Mouse (Mus musculus): ENCODE measurements around the gene Phactr4. TPM values are rescaled to one million over a fixed set of nuclear protein-coding genes. Genes with fewer than 3 reads are reported as not detected.
A peak's percentile ranks its signal among the peaks of the same experiment; 100 is the strongest.

The Phactr4 gene
- polyA plus RNA-seq (2015; fragmentation: Nextera tagmentation; extraction: Ambion mirVana) = 20.1 and 20.8 TPM in 2 replicates

- Histone ChIP-seq H3K4me1 (replicated peaks; ENCODE audit: control insufficient read depth, insufficient read depth, low read length) (peaks cover 15% of the 10 kb centered on the region), H3K4me2 (ENCODE audit: low read depth, low read length) (peak within 1 kb of the TSS; percentile 72), H3K9ac (ENCODE audit: low read length) (peak within 1 kb of the TSS; percentile 91), H3K27me3 (ENCODE audit: control insufficient read depth, insufficient read depth, low read depth, low read length) (no peaks in the 10 kb centered on the region), H3K27ac (ENCODE audit: low read length) (peak within 1 kb of the TSS; percentile 99), H3K9me3 (ENCODE audit: control insufficient read depth, low read length) (no peaks in the 10 kb centered on the region), H3K36me3 (ENCODE audit: control insufficient read depth, insufficient read depth, low read length) (no peaks in the 10 kb centered on the region), H3K4me3 (ENCODE audit: low read length) (peak within 1 kb of the TSS; percentile 84)
- ATAC-seq (ENCODE audit: low read depth) = peak; percentile 99
- under 1% methylated on average over 63 of the region's 73 CpGs for WGBS
Observed at GRCm38 (mm10) chr4:132421923-132422782, at the start of gene Phactr4. Phactr4 (minus strand) TSS chr4:132422489.

- no peaks in the 10 kb centered on the region for H3K36me3 ChIP-seq (ENCODE audit: control insufficient read depth, insufficient read depth, low read length)
- H3K4me3 ChIP-seq (ENCODE audit: low read length) = no peak overlapping the region
- WGBS = 10% methylated on average over 3 of the region's 3 CpGs
- no peaks in the 10 kb centered on the region for H3K4me1 ChIP-seq (replicated peaks; ENCODE audit: control insufficient read depth, insufficient read depth, low read length)
- no peaks in the 10 kb centered on the region for H3K9me3 ChIP-seq (ENCODE audit: control insufficient read depth, low read length)
- no peak overlapping the region for H3K4me2 ChIP-seq (ENCODE audit: low read depth, low read length)
- no peaks in the 10 kb centered on the region for H3K27me3 ChIP-seq (ENCODE audit: control insufficient read depth, insufficient read depth, low read depth, low read length)
- H3K9ac ChIP-seq (ENCODE audit: low read length) = no peak overlapping the region
- H3K27ac ChIP-seq (ENCODE audit: low read length) = no peak overlapping the region
- no peak for ATAC-seq (ENCODE audit: low read depth)
Observed at GRCm38 (mm10) chr4:132469873-132470272, 47.6 kb upstream of the Phactr4 start.

GRCm38 (mm10) chr4:132464255-132464613, 41.9 kb upstream of the Phactr4 start:
- WGBS = under 1% methylated on average over 5 of the region's 5 CpGs
- Histone ChIP-seq H3K36me3 (ENCODE audit: control insufficient read depth, insufficient read depth, low read length) (peaks cover 9% of the 10 kb centered on the region), H3K27ac (ENCODE audit: low read length) (no peak overlapping the region), H3K4me1 (replicated peaks; ENCODE audit: control insufficient read depth, insufficient read depth, low read length) (peaks cover 13% of the 10 kb centered on the region), H3K4me3 (ENCODE audit: low read length) (peak overlapping the region; percentile 77), H3K9me3 (ENCODE audit: control insufficient read depth, low read length) (no peaks in the 10 kb centered on the region), H3K27me3 (ENCODE audit: control insufficient read depth, insufficient read depth, low read depth, low read length) (no peaks in the 10 kb centered on the region), H3K4me2 (ENCODE audit: low read depth, low read length) (peak overlapping the region; percentile 72), H3K9ac (ENCODE audit: low read length) (peak overlapping the region; percentile 47)
- ATAC-seq (ENCODE audit: low read depth) = peak; percentile 16

GRCm38 (mm10) chr4:132463430-132464254, 41.4 kb upstream of the Phactr4 start, which contains the start of gene Med18:
Med18 (minus strand) TSS chr4:132463921.
- H3K9me3 ChIP-seq (ENCODE audit: control insufficient read depth, low read length) = no peaks in the 10 kb centered on the region
- peak within 1 kb of the TSS; percentile 72 for H3K4me2 ChIP-seq (ENCODE audit: low read depth, low read length)
- ATAC-seq (ENCODE audit: low read depth) = peak; percentile 94
- H3K27me3 ChIP-seq (ENCODE audit: control insufficient read depth, insufficient read depth, low read depth, low read length) = no peaks in the 10 kb centered on the region
- peaks cover 12% of the 10 kb centered on the region for H3K36me3 ChIP-seq (ENCODE audit: control insufficient read depth, insufficient read depth, low read length)
- H3K4me3 ChIP-seq (ENCODE audit: low read length) = peak within 1 kb of the TSS; percentile 77
- H3K9ac ChIP-seq (ENCODE audit: low read length) = peak within 1 kb of the TSS; percentile 83
- whole genome bisulfite sequencing = under 1% methylated on average over 44 of the region's 44 CpGs
- H3K27ac ChIP-seq (ENCODE audit: low read length) = peak within 1 kb of the TSS; percentile 48
- H3K4me1 ChIP-seq (replicated peaks; ENCODE audit: control insufficient read depth, insufficient read depth, low read length) = peaks cover 13% of the 10 kb centered on the region

- Histone ChIP-seq H3K27me3 (ENCODE audit: control insufficient read depth, insufficient read depth, low read depth, low read length) (no peaks in the 10 kb centered on the region), H3K4me1 (replicated peaks; ENCODE audit: control insufficient read depth, insufficient read depth, low read length) (peaks cover 13% of the 10 kb centered on the region), H3K27ac (ENCODE audit: low read length) (no peak overlapping the region), H3K36me3 (ENCODE audit: control insufficient read depth, insufficient read depth, low read length) (peaks cover 15% of the 10 kb centered on the region), H3K9ac (ENCODE audit: low read length) (peak overlapping the region; percentile 83), H3K4me3 (ENCODE audit: low read length) (peak overlapping the region; percentile 77), H3K9me3 (ENCODE audit: control insufficient read depth, low read length) (no peaks in the 10 kb centered on the region), H3K4me2 (ENCODE audit: low read depth, low read length) (peak overlapping the region; percentile 72)
- 2% methylated on average over 11 of the region's 11 CpGs for WGBS
- ATAC-seq (ENCODE audit: low read depth) = no peak
Observed at GRCm38 (mm10) chr4:132462836-132463235, 40.5 kb upstream of the Phactr4 start.

- no peak for ATAC-seq (ENCODE audit: low read depth)
- Histone ChIP-seq H3K9me3 (ENCODE audit: control insufficient read depth, low read length) (no peaks in the 10 kb centered on the region), H3K4me2 (ENCODE audit: low read depth, low read length) (no peak overlapping the region), H3K36me3 (ENCODE audit: control insufficient read depth, insufficient read depth, low read length) (peaks cover 15% of the 10 kb centered on the region), H3K4me3 (ENCODE audit: low read length) (no peak overlapping the region), H3K27me3 (ENCODE audit: control insufficient read depth, insufficient read depth, low read depth, low read length) (no peaks in the 10 kb centered on the region), H3K4me1 (replicated peaks; ENCODE audit: control insufficient read depth, insufficient read depth, low read length) (peaks cover 13% of the 10 kb centered on the region), H3K27ac (ENCODE audit: low read length) (no peak overlapping the region), H3K9ac (ENCODE audit: low read length) (no peak overlapping the region)
- WGBS = 86% methylated on average over 8 of the region's 8 CpGs
Observed at GRCm38 (mm10) chr4:132460225-132460624, 37.9 kb upstream of the Phactr4 start.

- Histone ChIP-seq H3K4me3 (ENCODE audit: low read length) (no peak overlapping the region), H3K4me1 (replicated peaks; ENCODE audit: control insufficient read depth, insufficient read depth, low read length) (no peaks in the 10 kb centered on the region), H3K36me3 (ENCODE audit: control insufficient read depth, insufficient read depth, low read length) (peaks cover 15% of the 10 kb centered on the region), H3K27ac (ENCODE audit: low read length) (no peak overlapping the region), H3K9me3 (ENCODE audit: control insufficient read depth, low read length) (no peaks in the 10 kb centered on the region), H3K9ac (ENCODE audit: low read length) (no peak overlapping the region), H3K27me3 (ENCODE audit: control insufficient read depth, insufficient read depth, low read depth, low read length) (no peaks in the 10 kb centered on the region), H3K4me2 (ENCODE audit: low read depth, low read length) (no peak overlapping the region)
- no peak for ATAC-seq (ENCODE audit: low read depth)
- 86% methylated on average over 6 of the region's 6 CpGs for WGBS
Observed at GRCm38 (mm10) chr4:132455561-132455960, 33.3 kb upstream of the Phactr4 start.

- no peaks in the 10 kb centered on the region for H3K4me1 ChIP-seq (replicated peaks; ENCODE audit: control insufficient read depth, insufficient read depth, low read length)
- H3K4me3 ChIP-seq (ENCODE audit: low read length) = no peak overlapping the region
- WGBS = 61% methylated on average over 3 of the region's 3 CpGs
- H3K27me3 ChIP-seq (ENCODE audit: control insufficient read depth, insufficient read depth, low read depth, low read length) = no peaks in the 10 kb centered on the region
- H3K9ac ChIP-seq (ENCODE audit: low read length) = no peak overlapping the region
- no peak overlapping the region for H3K4me2 ChIP-seq (ENCODE audit: low read depth, low read length)
- H3K27ac ChIP-seq (ENCODE audit: low read length) = no peak overlapping the region
- no peak for ATAC-seq (ENCODE audit: low read depth)
- H3K9me3 ChIP-seq (ENCODE audit: control insufficient read depth, low read length) = no peaks in the 10 kb centered on the region
- peaks cover 12% of the 10 kb centered on the region for H3K36me3 ChIP-seq (ENCODE audit: control insufficient read depth, insufficient read depth, low read length)
Observed at GRCm38 (mm10) chr4:132455146-132455545, 32.9 kb upstream of the Phactr4 start.

GRCm38 (mm10) chr4:132454216-132454615, 31.9 kb upstream of the Phactr4 start:
- Histone ChIP-seq H3K9me3 (ENCODE audit: control insufficient read depth, low read length) (no peaks in the 10 kb centered on the region), H3K9ac (ENCODE audit: low read length) (no peak overlapping the region), H3K4me2 (ENCODE audit: low read depth, low read length) (no peak overlapping the region), H3K36me3 (ENCODE audit: control insufficient read depth, insufficient read depth, low read length) (peaks cover 5% of the 10 kb centered on the region), H3K27me3 (ENCODE audit: control insufficient read depth, insufficient read depth, low read depth, low read length) (no peaks in the 10 kb centered on the region), H3K4me1 (replicated peaks; ENCODE audit: control insufficient read depth, insufficient read depth, low read length) (no peaks in the 10 kb centered on the region), H3K27ac (ENCODE audit: low read length) (no peak overlapping the region), H3K4me3 (ENCODE audit: low read length) (no peak overlapping the region)
- no peak for ATAC-seq (ENCODE audit: low read depth)
- 74% methylated on average over 4 of the region's 6 CpGs for WGBS

Measured in lung, embryonic 16.5 days (tissue).